Mouse (Mus musculus) embryonic facial prominence, embryonic 10.5 days (tissue): ENCODE results near the gene Duoxa2. TPM values are rescaled to one million over a fixed set of nuclear protein-coding genes. Genes with fewer than 3 reads are reported as not detected.

Experiments used
- DNase-seq: peaks from one replicate; pipeline ENCODE4 v3.0.0-alpha.2; 2017; ENCODE audit warnings: low spot score
- H3K27ac ChIP-seq: fragments of 300-500 bp; sonication (generic); replicated peaks from 2 replicates; pipeline ENCODE4 v1.5.1; 2016; ENCODE audit warnings: mild to moderate bottlenecking
- H3K27me3 ChIP-seq: fragments of 300-500 bp; sonication (generic); replicated peaks from 2 replicates; pipeline ENCODE4 v1.6.1; 2016; ENCODE audit warnings: low read depth, mild to moderate bottlenecking; ENCODE audit not compliant: poor library complexity, severe bottlenecking
- H3K36me3 ChIP-seq: fragments of 300-500 bp; sonication (generic); replicated peaks from 2 replicates; pipeline ENCODE4 v1.6.1; 2016; ENCODE audit warnings: mild to moderate bottlenecking, moderate library complexity
- H3K4me1 ChIP-seq: fragments of 300-500 bp; sonication (generic); 2 replicates; pipeline ENCODE4 v1.6.1; 2016
- H3K4me3 ChIP-seq: fragments of 300-500 bp; sonication (generic); 2 replicates; pipeline ENCODE4 v1.5.1; 2016; ENCODE audit warnings: mild to moderate bottlenecking, moderate library complexity
- H3K9me3 ChIP-seq: fragments of 300-500 bp; sonication (generic); 2 replicates; pipeline ENCODE4 v1.6.1; 2016; ENCODE audit warnings: mild to moderate bottlenecking
- WGBS: fragments of 180-500 bp; shearing (Covaris S2); methylation state at CpG from one replicate; pipeline ENCODE4 v1.1.7; 2016; 5-methylcytosine and 5-hydroxymethylcytosine counted together
- polyA plus RNA-seq: library from polyadenylated mRNA; unstranded; fragments of >200 nt; fragmentation: Nextera tagmentation; extraction: Ambion mirVana; gene quantifications from 2 replicates; pipeline ENCODE4 v1.2.1, GENCODE M21; 2016

The Duoxa2 gene
- 0.09 TPM in 1 of 2 replicates, not detected in the other for polyA plus RNA-seq

- Histone ChIP-seq H3K4me1 (peaks cover 48% of the 10 kb centered on the region), H3K4me3 (peak within 1 kb of the TSS; percentile 44), H3K27me3 (peaks cover 100% of the 10 kb centered on the region), H3K9me3 (no peaks in the 10 kb centered on the region), H3K27ac (no peak within 1 kb of the TSS), H3K36me3 (no peaks in the 10 kb centered on the region)
- WGBS, result under 1% methylated on average over 43 of the region's 43 CpGs
- DNase-seq, result peak; percentile 60
Observed at GRCm38 (mm10) chr2:122298596-122299490, at the start of gene Duoxa2. Gene Duoxa2, plus strand, starts transcription at chr2:122298900.

GRCm38 (mm10) chr2:122255997-122256396, 42.7 kb upstream of the Duoxa2 start:
- H3K4me3 ChIP-seq, result no peak overlapping the region
- no peaks in the 10 kb centered on the region for H3K27me3 ChIP-seq
- 0 out of 2 replicates have a peak, but pooled peaks cover 2% of the 10 kb centered on the region for H3K4me1 ChIP-seq
- H3K9me3 ChIP-seq, result no peaks in the 10 kb centered on the region
- H3K27ac ChIP-seq, result no peak overlapping the region
- 92% methylated on average over 5 of the region's 5 CpGs for WGBS
- H3K36me3 ChIP-seq, result no peaks in the 10 kb centered on the region
- no peak for DNase-seq

DNA sequence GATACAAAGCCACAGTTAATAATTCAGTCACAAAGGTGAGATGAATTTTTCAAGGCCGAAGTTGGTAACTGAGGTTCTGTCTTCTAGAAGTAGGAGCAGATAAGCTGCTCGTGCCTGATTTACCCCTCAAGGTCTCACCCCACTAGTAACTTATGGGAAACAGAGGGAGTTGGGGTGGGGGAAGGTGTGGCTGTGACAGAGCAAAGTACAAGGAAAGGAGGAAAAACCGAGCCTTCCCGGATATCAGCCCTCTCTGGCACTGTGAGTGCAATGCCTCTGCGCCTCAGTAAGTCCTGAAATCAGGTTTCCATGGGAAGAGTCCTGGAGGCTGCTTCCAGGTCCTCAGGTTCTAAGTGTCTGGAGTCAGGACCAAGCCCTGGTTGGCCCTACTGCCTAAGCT, 38.0 kb upstream of the Duoxa2 start:
- Histone ChIP-seq H3K36me3 (no peaks in the 10 kb centered on the region; the same call in 1 of the 2 replicates), H3K27ac (no peak overlapping the region), H3K4me1 (peaks cover 9% of the 10 kb centered on the region), H3K4me3 (no peak overlapping the region), H3K9me3 (no peaks in the 10 kb centered on the region), H3K27me3 (no peaks in the 10 kb centered on the region)
- 82% methylated on average over 5 of the region's 5 CpGs for WGBS
- DNase-seq, result no peak

GRCm38 (mm10) chr2:122264690-122265089, 34.0 kb upstream of the Duoxa2 start:
- Histone ChIP-seq H3K9me3 (no peaks in the 10 kb centered on the region), H3K4me3 (no peak overlapping the region), H3K4me1 (peaks cover 9% of the 10 kb centered on the region), H3K27ac (no peak overlapping the region), H3K27me3 (no peaks in the 10 kb centered on the region), H3K36me3 (no peaks in the 10 kb centered on the region; the same call in 1 of the 2 replicates)
- WGBS, result 63% methylated on average over 3 of the region's 3 CpGs
- peak; percentile 13 for DNase-seq

GRCm38 (mm10) chr2:122266407-122267193, 32.1 kb upstream of the Duoxa2 start:
- Histone ChIP-seq H3K4me1 (peaks cover 9% of the 10 kb centered on the region), H3K36me3 (no peaks in the 10 kb centered on the region), H3K27ac (no peak overlapping the region), H3K27me3 (no peaks in the 10 kb centered on the region), H3K4me3 (no peak overlapping the region), H3K9me3 (no peaks in the 10 kb centered on the region)
- no peak for DNase-seq
- WGBS, result 88% methylated on average over 7 of the region's 7 CpGs

DNA sequence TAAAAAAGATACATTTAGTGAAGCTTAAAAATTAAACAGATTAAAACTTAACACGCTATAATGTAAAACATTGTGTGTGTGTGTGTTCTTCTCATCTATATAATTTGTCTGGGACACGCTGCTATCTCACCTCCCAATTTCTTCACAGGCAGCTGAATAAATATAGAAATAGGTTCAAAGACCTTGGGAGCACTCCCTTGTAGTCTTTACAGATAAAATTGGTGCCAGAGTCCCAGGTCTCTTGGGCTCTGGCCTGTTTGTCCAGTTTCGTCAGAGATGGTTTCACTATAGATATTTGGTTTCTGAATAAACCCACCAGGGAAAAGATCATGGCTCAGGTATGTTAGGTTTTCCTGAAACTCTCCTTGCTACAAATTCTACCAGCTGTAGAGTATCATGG, 19.9 kb upstream of the Duoxa2 start:
- H3K27ac ChIP-seq, result no peak overlapping the region
- H3K4me3 ChIP-seq, result no peak overlapping the region
- no peaks in the 10 kb centered on the region for H3K27me3 ChIP-seq
- no peaks in the 10 kb centered on the region for H3K9me3 ChIP-seq
- H3K36me3 ChIP-seq, result no peaks in the 10 kb centered on the region
- DNase-seq, result no peak
- H3K4me1 ChIP-seq, result 0 out of 2 replicates have a peak, but pooled peaks cover 4% of the 10 kb centered on the region
- WGBS, result 89% methylated on average over 3 of the region's 3 CpGs

GRCm38 (mm10) chr2:122284091-122284490, 14.6 kb upstream of the Duoxa2 start:
- Histone ChIP-seq H3K9me3 (no peaks in the 10 kb centered on the region), H3K36me3 (no peaks in the 10 kb centered on the region), H3K27ac (no peak overlapping the region), H3K27me3 (no peaks in the 10 kb centered on the region), H3K4me1 (no peaks in the 10 kb centered on the region), H3K4me3 (no peak overlapping the region)
- no peak for DNase-seq
- 90% methylated on average over 9 of the region's 9 CpGs for WGBS

DNA sequence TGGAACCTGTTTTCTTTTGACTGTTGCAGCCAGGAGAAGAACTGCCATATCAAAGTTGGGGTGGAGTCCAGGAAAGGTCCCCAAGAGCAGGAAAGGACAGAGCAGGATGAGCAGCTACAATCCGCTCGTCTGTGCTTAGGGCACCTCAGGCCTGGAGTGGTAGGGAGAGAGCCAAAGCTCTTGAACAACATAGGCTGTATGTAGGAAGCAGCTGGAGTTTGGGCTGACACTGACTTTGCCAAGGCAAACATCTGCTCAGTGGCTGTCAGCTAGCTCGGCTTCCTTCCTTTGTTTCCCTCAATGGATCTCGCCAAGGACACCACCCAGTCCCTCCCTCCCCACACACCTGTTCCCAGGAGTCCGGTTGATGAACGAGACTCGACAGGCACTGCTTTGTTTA, 12.6 kb upstream of the Duoxa2 start:
- no peak overlapping the region for H3K27ac ChIP-seq
- no peak for DNase-seq
- no peaks in the 10 kb centered on the region for H3K9me3 ChIP-seq
- no peaks in the 10 kb centered on the region for H3K36me3 ChIP-seq
- H3K27me3 ChIP-seq, result peaks cover 11% of the 10 kb centered on the region; the same call in 1 of the 2 replicates
- H3K4me1 ChIP-seq, result no peaks in the 10 kb centered on the region
- WGBS, result 77% methylated on average over 7 of the region's 7 CpGs
- H3K4me3 ChIP-seq, result no peak overlapping the region

DNA sequence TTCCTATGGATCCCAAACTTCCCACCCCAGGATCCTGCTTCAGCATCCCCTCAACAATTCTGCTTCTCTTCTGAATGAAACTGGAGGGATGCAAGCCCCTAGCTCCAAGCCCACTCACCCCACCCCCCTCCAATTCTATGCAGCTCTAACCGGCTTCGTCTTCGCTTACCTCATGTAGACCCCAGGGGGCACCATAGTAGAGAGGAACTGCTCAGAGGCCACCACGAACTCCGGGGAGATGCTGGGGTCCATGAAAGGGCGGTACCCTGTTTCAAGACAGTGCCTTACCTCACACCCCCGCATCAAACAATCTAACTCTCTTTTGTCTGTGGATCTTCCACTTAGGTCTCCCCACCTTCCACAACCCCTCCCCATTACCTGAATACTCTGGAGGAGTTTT, 3.8 kb upstream of the Duoxa2 start:
- H3K36me3 ChIP-seq, result no peaks in the 10 kb centered on the region
- no peaks in the 10 kb centered on the region for H3K9me3 ChIP-seq
- no peak overlapping the region for H3K4me3 ChIP-seq
- 8% methylated on average over 7 of the region's 7 CpGs for WGBS
- no peak overlapping the region for H3K27ac ChIP-seq
- H3K4me1 ChIP-seq, result peaks cover 33% of the 10 kb centered on the region
- DNase-seq, result peak; percentile 12
- peaks cover 97% of the 10 kb centered on the region for H3K27me3 ChIP-seq

DNA sequence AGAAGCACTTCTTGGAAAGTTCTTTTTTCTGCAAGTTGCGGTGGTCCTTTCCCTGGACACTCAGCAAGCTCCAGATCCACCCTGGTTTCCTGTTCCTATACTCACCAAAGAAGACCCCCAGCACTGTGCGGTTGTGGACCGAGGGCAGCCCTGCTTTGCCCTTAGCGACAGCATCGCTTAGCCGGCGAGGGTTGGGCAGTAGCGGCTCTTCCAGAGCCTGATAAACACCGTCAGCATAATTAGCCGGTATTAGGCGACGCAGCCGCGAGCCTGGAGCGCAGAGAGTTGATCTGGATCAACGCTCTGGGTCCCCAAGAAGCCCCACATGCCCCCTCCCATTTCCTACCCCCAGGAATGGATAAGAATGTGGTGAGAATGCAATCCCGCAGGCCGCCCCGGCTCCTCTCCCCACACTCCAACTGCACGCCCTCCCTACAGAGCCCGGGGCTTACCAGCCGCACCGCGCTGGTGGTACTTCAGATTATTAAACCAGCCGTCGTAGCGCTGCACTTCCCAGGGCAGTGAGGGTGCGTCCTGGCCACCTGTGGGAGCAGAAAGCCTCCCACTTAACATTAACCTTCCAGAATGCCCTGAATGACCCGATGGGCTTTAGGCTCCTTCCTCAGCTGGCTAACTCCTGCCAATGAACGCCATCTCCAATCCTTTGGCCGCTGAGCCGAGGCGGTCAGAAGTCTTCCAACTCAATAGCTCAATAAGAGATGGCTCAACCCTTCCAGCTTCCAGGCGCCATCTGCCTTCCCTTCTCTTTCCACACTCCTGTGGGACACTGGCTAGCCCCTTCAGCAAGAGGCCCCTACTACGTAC, 1.2 kb upstream of the Duoxa2 start:
- Histone ChIP-seq H3K27me3 (peaks cover 98% of the 10 kb centered on the region), H3K27ac (no peak overlapping the region), H3K4me1 (peaks cover 48% of the 10 kb centered on the region), H3K9me3 (no peaks in the 10 kb centered on the region), H3K4me3 (peak overlapping the region; percentile 36), H3K36me3 (no peaks in the 10 kb centered on the region)
- WGBS, result 1% methylated on average over 35 of the region's 35 CpGs
- DNase-seq, result peak; percentile 55

GRCm38 (mm10) chr2:122298096-122298499, 602 bp upstream of the Duoxa2 start, which contains the start of gene Duox2:
Gene Duox2, minus strand, starts transcription at chr2:122298449.
- H3K36me3 ChIP-seq, result no peaks in the 10 kb centered on the region
- 4% methylated on average over 13 of the region's 13 CpGs for WGBS

More at GRCm38 (mm10) chr2:122298096-122298499, 602 bp upstream of the Duoxa2 start, which contains the start of gene Duox2:
- DNase-seq, result peak; percentile 37
- Histone ChIP-seq H3K9me3 (no peaks in the 10 kb centered on the region), H3K4me3 (peak within 1 kb of the TSS; percentile 44), H3K4me1 (peaks cover 48% of the 10 kb centered on the region), H3K27ac (no peak within 1 kb of the TSS), H3K27me3 (peaks cover 100% of the 10 kb centered on the region)
